Mouse (Mus musculus): ENCODE measurements around the gene Mrgbp. TPM values are rescaled to one million over a fixed set of nuclear protein-coding genes. Genes with fewer than 3 reads are reported as not detected.

The Mrgbp gene
- 10 to 100 TPM; 19.9 to 21.1 TPM for total RNA-seq (2021)
- long read RNA-seq, experiment 1, partial matches to known transcripts, result 0 of 15 reads
- long read RNA-seq, experiment 1, other reads (novel, unspliced or antisense), result 9 of 15 reads
- long read RNA-seq, experiment 2, partial matches to known transcripts, result 0 of 37 reads
- long read RNA-seq, experiment 2, other reads (novel, unspliced or antisense), result 31 of 37 reads

GRCm38 (mm10) chr2:180581002-180581401, at the start of gene Mrgbp:
TSS of gene Mrgbp (plus strand) at chr2:180581304.
- DNase-seq (ENCODE audit: low spot score in 2 of 2), result no peak

- no peak for DNase-seq (ENCODE audit: low spot score in 2 of 2)
These were observed 49.3 kb upstream of the Mrgbp start for GRCm38 (mm10) chr2:180531671-180532385.

GRCm38 (mm10) chr2:180532386-180532995, 48.6 kb upstream of the Mrgbp start:
- DNase-seq (ENCODE audit: low spot score in 2 of 2), result no peak

GRCm38 (mm10) chr2:180533237-180533636, 47.9 kb upstream of the Mrgbp start:
- DNase-seq (ENCODE audit: low spot score in 2 of 2), result no peak

GRCm38 (mm10) chr2:180543675-180544074, 37.4 kb upstream of the Mrgbp start:
- DNase-seq (ENCODE audit: low spot score in 2 of 2), result no peak

GRCm38 (mm10) chr2:180545046-180545445, 36.1 kb upstream of the Mrgbp start:
- no peak for DNase-seq (ENCODE audit: low spot score in 2 of 2)

GRCm38 (mm10) chr2:180547384-180548106, 33.6 kb upstream of the Mrgbp start:
- no peak for DNase-seq (ENCODE audit: low spot score in 2 of 2)

- no peak for DNase-seq (ENCODE audit: low spot score in 2 of 2)
These were observed 28.8 kb upstream of the Mrgbp start for GRCm38 (mm10) chr2:180552340-180552739.

- DNase-seq (ENCODE audit: low spot score in 2 of 2), result no peak
These were observed 25.9 kb upstream of the Mrgbp start for GRCm38 (mm10) chr2:180555219-180555618.

- no peak for DNase-seq (ENCODE audit: low spot score in 2 of 2)
These were observed 24.6 kb upstream of the Mrgbp start for GRCm38 (mm10) chr2:180556470-180556869.

- no peak for DNase-seq (ENCODE audit: low spot score in 2 of 2)
These were observed 20.9 kb upstream of the Mrgbp start for GRCm38 (mm10) chr2:180560245-180560644.

- DNase-seq (ENCODE audit: low spot score in 2 of 2), result no peak
These were observed 19.0 kb upstream of the Mrgbp start for GRCm38 (mm10) chr2:180562146-180562545.

- DNase-seq (ENCODE audit: low spot score in 2 of 2), result no peak
These were observed 17.8 kb upstream of the Mrgbp start for GRCm38 (mm10) chr2:180563296-180563695.

GRCm38 (mm10) chr2:180563841-180564240, 17.3 kb upstream of the Mrgbp start:
- peak; percentile 43 to 46 for DNase-seq (ENCODE audit: low spot score in 2 of 2)

- no peak for DNase-seq (ENCODE audit: low spot score in 2 of 2)
These were observed 14.7 kb upstream of the Mrgbp start for GRCm38 (mm10) chr2:180566240-180566913.

GRCm38 (mm10) chr2:180569028-180569643, 12.0 kb upstream of the Mrgbp start:
- DNase-seq (ENCODE audit: low spot score in 2 of 2), result peak; percentile 42 to 54

GRCm38 (mm10) chr2:180576482-180576881, 4.6 kb upstream of the Mrgbp start:
- no peak for DNase-seq (ENCODE audit: low spot score in 2 of 2)

- DNase-seq (ENCODE audit: low spot score in 2 of 2), result peak; percentile 64 to 69
These were observed 2.4 kb upstream of the Mrgbp start for GRCm38 (mm10) chr2:180578686-180579085.

GRCm38 (mm10) chr2:180582481-180583153, 1.5 kb downstream of the Mrgbp start:
- DNase-seq (ENCODE audit: low spot score in 2 of 2), result peak; percentile 97 to 98

GRCm38 (mm10) chr2:180583154-180583507, 2.0 kb downstream of the Mrgbp start:
- no peak for DNase-seq (ENCODE audit: low spot score in 2 of 2)

Measured in layer of hippocampus, postnatal 14 days (tissue).